Mouse (Mus musculus): ENCODE measurements around the gene Ctsz. TPM values are rescaled to one million over a fixed set of nuclear protein-coding genes. Genes with fewer than 3 reads are reported as not detected.

Ctsz gene
- polyA plus RNA-seq, 1 experiment from 2014 or later: 226 TPM

DNA sequence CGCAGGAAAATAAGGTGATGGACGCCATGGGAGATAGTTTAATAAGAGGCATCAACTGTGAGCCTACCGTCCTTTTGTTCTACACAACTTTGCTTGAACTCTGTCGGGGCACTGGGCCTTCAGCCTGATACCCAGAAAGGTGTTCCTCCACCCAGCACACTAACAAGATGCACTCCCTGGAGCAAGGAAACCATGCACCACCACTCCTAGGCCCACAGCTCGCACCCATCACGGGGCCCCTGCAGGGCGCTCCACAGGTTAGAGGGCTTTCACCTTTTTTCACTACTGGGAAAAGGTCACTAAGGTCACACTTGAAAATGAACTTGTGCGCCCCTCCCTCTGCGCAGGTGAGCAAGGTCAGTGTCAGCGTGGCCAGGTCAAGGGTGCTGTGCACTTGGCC, 24.5 kb upstream of the Ctsz start:
- peak overlapping the region; percentile 66 for H3K4me3 ChIP-seq
- H3K4me1 ChIP-seq: peaks cover 13% of the 10 kb centered on the region
- H3K27me3 ChIP-seq: no peaks in the 10 kb centered on the region
- 38% methylated on average over 10 of the region's 10 CpGs for WGBS
- H3K9ac ChIP-seq: peak overlapping the region; percentile 68
- peak overlapping the region; percentile 87 for H3K4me2 ChIP-seq
- H3K36me3 ChIP-seq: peaks cover 52% of the 10 kb centered on the region
- no peaks in the 10 kb centered on the region for H3K9me3 ChIP-seq
- H3K27ac ChIP-seq: peak overlapping the region; percentile 73
- no peak; the same call in 1 of the 2 replicates for ATAC-seq (ENCODE audit: insufficient number of reproducible peaks, low FRiP score, low TSS enrichment, low read depth)

DNA sequence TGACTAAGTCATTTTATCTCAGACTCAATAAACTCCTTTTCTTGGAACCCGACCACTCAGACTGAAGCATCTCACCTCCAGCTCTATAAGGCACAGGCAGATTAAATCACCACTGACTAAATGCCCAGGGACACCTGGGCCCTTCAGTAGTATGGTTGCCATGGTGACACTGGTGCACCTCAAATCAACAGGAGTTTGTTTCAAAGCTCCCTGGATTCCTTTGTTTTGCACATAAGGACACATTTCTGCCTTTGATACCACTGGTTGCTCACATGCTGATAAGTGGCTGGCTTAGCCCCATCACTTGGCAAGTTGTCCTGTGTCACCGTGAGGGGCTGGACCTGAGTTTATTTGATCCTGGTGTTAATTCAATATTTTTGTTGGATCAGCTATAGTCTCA, 20.5 kb upstream of the Ctsz start:
- no peak overlapping the region for H3K9ac ChIP-seq
- H3K4me1 ChIP-seq: peaks cover 13% of the 10 kb centered on the region
- no peak overlapping the region for H3K27ac ChIP-seq
- H3K9me3 ChIP-seq: no peaks in the 10 kb centered on the region
- H3K36me3 ChIP-seq: peaks cover 26% of the 10 kb centered on the region
- H3K27me3 ChIP-seq: no peaks in the 10 kb centered on the region
- ATAC-seq (ENCODE audit: insufficient number of reproducible peaks, low FRiP score, low TSS enrichment, low read depth): no peak
- 72% methylated on average over 2 of the region's 2 CpGs for WGBS
- H3K4me3 ChIP-seq: no peak overlapping the region
- no peak overlapping the region for H3K4me2 ChIP-seq

DNA sequence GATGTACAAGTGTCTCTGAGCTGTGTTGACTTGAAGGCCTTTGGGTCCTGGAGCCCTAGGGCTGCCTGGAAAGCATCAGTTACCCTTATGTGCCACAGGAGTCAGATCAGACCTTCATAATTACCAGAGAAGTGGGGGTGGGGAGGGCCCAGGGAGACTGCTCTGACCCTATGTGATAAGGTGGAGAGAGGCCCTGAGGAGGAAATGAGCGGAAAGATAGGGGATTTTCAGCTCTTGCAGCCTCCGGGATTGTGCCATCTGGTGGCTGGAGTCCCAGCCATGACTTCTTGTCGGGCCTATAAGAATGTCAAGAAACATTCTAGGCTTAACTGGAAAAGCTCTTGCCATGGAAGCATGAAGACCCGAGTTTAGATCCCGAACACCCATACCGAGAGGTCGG, 14.8 kb upstream of the Ctsz start:
- Histone ChIP-seq H3K4me1 (no peaks in the 10 kb centered on the region), H3K36me3 (no peaks in the 10 kb centered on the region), H3K27ac (no peak overlapping the region), H3K27me3 (no peaks in the 10 kb centered on the region), H3K4me2 (no peak overlapping the region), H3K9me3 (no peaks in the 10 kb centered on the region), H3K4me3 (no peak overlapping the region), H3K9ac (no peak overlapping the region)
- no peak for ATAC-seq (ENCODE audit: insufficient number of reproducible peaks, low FRiP score, low TSS enrichment, low read depth)
- 76% methylated on average over 7 of the region's 7 CpGs for WGBS

DNA sequence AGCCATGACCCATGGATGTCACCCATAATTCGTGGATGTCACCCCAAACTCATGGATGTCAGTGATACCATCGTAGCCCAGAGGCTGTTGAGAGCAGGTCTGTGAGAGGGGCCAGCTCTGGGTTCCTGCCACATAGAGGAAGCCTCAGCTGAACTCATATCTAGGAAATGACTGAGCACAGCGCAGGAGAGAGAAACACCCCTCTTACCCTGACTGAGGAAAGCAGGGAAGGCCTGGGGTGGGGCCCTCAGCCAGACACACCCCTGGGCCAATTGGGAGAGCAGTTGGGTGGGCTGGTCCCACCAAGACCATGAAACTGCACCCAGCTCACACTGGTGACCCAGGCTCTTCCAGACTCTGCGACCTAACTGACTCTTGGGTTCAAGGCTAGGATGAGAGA, 11.5 kb upstream of the Ctsz start, which contains the start of gene Tubb1:
Gene Tubb1, plus strand, starts transcription at position 343 of the 400 bp plus-strand sequence.
- no peak within 1 kb of the TSS for H3K4me2 ChIP-seq
- no peaks in the 10 kb centered on the region for H3K27me3 ChIP-seq
- no peaks in the 10 kb centered on the region for H3K4me1 ChIP-seq
- no peak within 1 kb of the TSS for H3K9ac ChIP-seq
- no peaks in the 10 kb centered on the region for H3K36me3 ChIP-seq
- 65% methylated on average over 4 of the region's 4 CpGs for WGBS
- ATAC-seq (ENCODE audit: insufficient number of reproducible peaks, low FRiP score, low TSS enrichment, low read depth): no peak
- no peak within 1 kb of the TSS for H3K4me3 ChIP-seq
- H3K9me3 ChIP-seq: no peaks in the 10 kb centered on the region
- no peak within 1 kb of the TSS for H3K27ac ChIP-seq

DNA sequence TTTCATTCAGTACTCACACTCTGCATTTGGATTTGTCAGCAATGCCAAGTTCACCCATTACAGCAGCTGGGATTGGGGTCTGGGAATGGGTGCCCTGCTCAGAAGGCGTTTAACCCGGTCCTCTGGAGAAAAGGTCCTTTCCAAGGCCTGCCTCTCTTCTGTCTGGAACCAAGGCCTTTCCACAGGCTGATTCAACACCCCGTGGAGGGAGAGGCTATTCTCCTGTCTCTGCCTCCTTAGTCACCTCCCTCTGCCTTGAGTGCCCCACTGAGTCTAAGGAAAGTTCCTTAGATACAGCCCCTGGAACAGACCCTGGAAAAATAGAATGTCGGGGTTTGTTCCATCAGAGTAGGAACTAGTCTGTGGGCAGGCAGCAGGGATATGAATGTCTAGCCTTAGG, 9.6 kb upstream of the Ctsz start:
- Histone ChIP-seq H3K9me3 (no peaks in the 10 kb centered on the region), H3K27ac (no peak overlapping the region), H3K9ac (no peak overlapping the region), H3K4me1 (no peaks in the 10 kb centered on the region), H3K4me3 (no peak overlapping the region), H3K4me2 (no peak overlapping the region), H3K36me3 (no peaks in the 10 kb centered on the region), H3K27me3 (no peaks in the 10 kb centered on the region)
- WGBS: 88% methylated on average over 4 of the region's 4 CpGs
- ATAC-seq (ENCODE audit: insufficient number of reproducible peaks, low FRiP score, low TSS enrichment, low read depth): no peak

DNA sequence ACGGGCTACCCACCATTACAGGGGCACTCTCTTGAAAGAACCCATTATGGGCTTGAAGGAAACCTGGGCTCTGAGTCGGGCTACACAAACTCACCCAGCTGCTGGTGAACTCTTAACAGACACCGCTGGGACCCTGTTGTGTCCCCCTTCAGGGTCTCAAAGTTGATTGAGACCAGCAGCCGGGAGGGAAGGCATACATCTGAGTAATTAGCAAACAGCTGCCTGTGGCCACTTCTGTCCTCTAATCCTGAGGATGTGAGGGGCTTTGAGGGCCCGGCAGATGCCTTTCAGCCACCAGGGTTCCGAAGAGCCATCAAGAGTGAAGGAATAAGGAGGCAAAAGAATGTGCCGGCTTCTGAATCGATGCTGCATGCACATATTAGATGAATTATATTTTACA, 8.1 kb upstream of the Ctsz start:
- no peak for ATAC-seq (ENCODE audit: insufficient number of reproducible peaks, low FRiP score, low TSS enrichment, low read depth)
- H3K27ac ChIP-seq: 0 out of 2 replicates have a peak overlapping the region, but pooled peaks have one; percentile 13
- no peaks in the 10 kb centered on the region for H3K27me3 ChIP-seq
- H3K4me1 ChIP-seq: peaks cover 9% of the 10 kb centered on the region; the same call in 1 of the 2 replicates
- no peaks in the 10 kb centered on the region for H3K9me3 ChIP-seq
- H3K9ac ChIP-seq: no peak overlapping the region
- H3K4me2 ChIP-seq: no peak overlapping the region
- no peaks in the 10 kb centered on the region for H3K36me3 ChIP-seq
- 49% methylated on average over 8 of the region's 8 CpGs for WGBS
- H3K4me3 ChIP-seq: no peak overlapping the region

DNA sequence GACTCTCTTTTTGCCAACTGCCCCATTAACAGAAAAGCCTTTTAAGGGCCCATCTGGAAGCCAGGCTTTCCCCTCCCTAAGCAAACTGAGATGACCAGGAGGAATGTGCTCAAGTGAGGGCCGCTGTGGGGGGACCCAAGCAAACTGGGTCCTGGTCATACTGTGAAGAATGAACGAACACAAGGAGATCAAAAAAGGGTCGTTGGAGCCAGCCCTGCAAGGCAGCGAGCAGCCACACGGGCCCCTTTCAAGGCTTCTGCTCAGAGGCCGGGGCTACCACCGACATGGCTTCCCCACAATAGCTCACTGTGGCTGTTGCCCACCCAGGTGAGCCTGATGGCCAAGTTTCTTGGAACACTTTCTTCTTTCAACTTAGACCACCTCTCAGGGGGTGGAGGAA, 7.7 kb upstream of the Ctsz start:
- H3K4me1 ChIP-seq: peaks cover 9% of the 10 kb centered on the region; the same call in 1 of the 2 replicates
- no peaks in the 10 kb centered on the region for H3K36me3 ChIP-seq
- H3K27me3 ChIP-seq: no peaks in the 10 kb centered on the region
- 0 out of 2 replicates have a peak, but pooled peaks have one; percentile 55 for ATAC-seq (ENCODE audit: insufficient number of reproducible peaks, low FRiP score, low TSS enrichment, low read depth)
- no peak overlapping the region for H3K4me3 ChIP-seq
- 25% methylated on average over 7 of the region's 7 CpGs for WGBS
- no peak overlapping the region for H3K4me2 ChIP-seq
- H3K27ac ChIP-seq: 0 out of 2 replicates have a peak overlapping the region, but pooled peaks have one; percentile 11
- no peaks in the 10 kb centered on the region for H3K9me3 ChIP-seq
- no peak overlapping the region for H3K9ac ChIP-seq

DNA sequence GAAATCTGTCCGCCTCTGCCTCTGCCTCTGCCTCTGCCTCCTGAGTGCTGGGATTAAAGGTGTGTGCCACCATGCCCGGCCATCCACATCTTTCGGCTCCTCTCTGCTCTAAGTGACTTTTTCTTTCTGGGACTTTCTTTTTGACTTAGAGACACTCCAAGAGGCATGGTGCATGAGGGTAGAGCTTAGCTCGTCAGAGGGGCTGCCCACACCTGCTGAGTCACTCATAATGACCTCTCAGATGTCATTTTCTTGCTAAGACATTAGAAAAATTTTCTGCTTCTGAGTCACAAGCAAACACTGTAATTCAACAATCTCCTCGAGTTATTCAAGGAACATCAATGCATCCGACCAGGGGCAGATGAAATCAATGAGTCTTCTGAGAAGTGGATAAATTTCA, 6.2 kb upstream of the Ctsz start:
- WGBS: 78% methylated on average over 6 of the region's 6 CpGs
- Histone ChIP-seq H3K4me3 (no peak overlapping the region), H3K4me2 (no peak overlapping the region), H3K27me3 (no peaks in the 10 kb centered on the region), H3K27ac (no peak overlapping the region), H3K9ac (no peak overlapping the region), H3K36me3 (no peaks in the 10 kb centered on the region), H3K9me3 (no peaks in the 10 kb centered on the region), H3K4me1 (peaks cover 9% of the 10 kb centered on the region; the same call in 1 of the 2 replicates)
- ATAC-seq (ENCODE audit: insufficient number of reproducible peaks, low FRiP score, low TSS enrichment, low read depth): no peak

DNA sequence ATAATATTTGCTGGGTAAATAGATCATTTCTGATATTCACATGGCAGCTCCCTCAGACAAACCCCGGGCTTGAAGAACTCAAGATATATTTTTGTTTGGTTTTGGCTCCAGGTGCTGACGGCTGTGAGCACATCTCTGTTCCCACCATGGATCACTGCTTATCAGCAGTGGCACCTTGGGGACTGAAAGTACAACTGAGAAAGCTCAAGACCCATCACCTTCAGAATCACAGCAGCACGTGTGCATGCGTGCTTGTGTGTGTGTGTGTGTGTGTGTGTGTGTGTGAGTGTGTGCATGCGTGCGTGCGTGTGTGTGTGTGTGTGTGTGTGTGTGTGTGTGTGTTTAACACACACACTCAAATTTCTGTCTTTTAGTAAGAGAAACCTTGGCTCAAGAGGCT, 5.5 kb upstream of the Ctsz start:
- no peak for ATAC-seq (ENCODE audit: insufficient number of reproducible peaks, low FRiP score, low TSS enrichment, low read depth)
- no peaks in the 10 kb centered on the region for H3K9me3 ChIP-seq
- 85% methylated on average over 7 of the region's 7 CpGs for WGBS
- no peaks in the 10 kb centered on the region for H3K27me3 ChIP-seq
- no peak overlapping the region for H3K27ac ChIP-seq
- H3K4me3 ChIP-seq: no peak overlapping the region
- H3K4me1 ChIP-seq: peaks cover 13% of the 10 kb centered on the region; the same call in 1 of the 2 replicates
- no peaks in the 10 kb centered on the region for H3K36me3 ChIP-seq
- H3K4me2 ChIP-seq: no peak overlapping the region
- H3K9ac ChIP-seq: no peak overlapping the region

DNA sequence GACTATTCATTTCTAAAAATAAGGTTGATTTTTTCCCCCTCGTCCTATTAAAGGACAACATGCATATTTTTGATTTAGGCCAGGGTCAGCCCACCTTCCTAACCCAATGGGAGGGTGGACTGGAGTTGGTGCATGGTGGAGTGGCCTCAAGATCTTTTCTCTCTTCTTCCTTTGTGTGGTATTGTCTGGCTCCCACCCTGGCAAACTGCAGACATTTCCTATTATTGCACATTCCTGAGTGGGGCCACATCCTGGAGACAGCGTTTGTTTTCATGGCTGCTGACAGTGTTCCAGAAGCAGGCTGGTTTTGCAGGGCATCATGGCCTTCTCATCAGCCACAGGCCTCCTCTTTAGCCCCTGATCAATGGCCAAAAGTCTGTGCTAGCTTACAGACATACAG, 4.2 kb upstream of the Ctsz start:
- H3K27me3 ChIP-seq: no peaks in the 10 kb centered on the region
- no peaks in the 10 kb centered on the region for H3K36me3 ChIP-seq
- no peak overlapping the region for H3K4me2 ChIP-seq
- 44% methylated on average over 2 of the region's 2 CpGs for WGBS
- no peaks in the 10 kb centered on the region for H3K9me3 ChIP-seq
- no peak overlapping the region for H3K9ac ChIP-seq
- no peak overlapping the region for H3K4me3 ChIP-seq
- H3K4me1 ChIP-seq: peaks cover 26% of the 10 kb centered on the region
- no peak overlapping the region for H3K27ac ChIP-seq
- ATAC-seq (ENCODE audit: insufficient number of reproducible peaks, low FRiP score, low TSS enrichment, low read depth): no peak; the same call in 1 of the 2 replicates

DNA sequence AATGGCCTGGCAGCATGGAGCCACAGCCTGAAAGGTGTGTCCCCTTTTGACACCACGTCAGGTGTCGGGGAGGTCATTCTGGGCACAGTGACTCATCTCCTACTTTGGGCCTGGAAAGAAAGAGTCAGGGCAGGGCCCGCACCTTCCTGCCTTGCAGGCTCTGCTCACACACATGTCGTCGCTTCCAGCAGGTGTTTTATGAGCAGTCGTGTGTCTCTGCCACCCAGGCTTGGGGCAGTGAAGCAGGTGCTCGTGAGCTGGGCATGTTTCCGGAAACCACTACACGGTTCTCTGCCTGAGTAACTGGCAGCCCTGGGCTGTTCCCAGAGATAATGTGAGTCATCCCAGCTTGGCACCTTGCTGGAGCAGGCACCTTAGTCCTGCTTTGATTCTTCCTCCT, 3.6 kb upstream of the Ctsz start:
- no peak overlapping the region for H3K4me3 ChIP-seq
- no peaks in the 10 kb centered on the region for H3K36me3 ChIP-seq
- no peak for ATAC-seq (ENCODE audit: insufficient number of reproducible peaks, low FRiP score, low TSS enrichment, low read depth)
- 44% methylated on average over 9 of the region's 9 CpGs for WGBS
- no peak overlapping the region for H3K9ac ChIP-seq
- no peaks in the 10 kb centered on the region for H3K9me3 ChIP-seq
- H3K27ac ChIP-seq: 0 out of 2 replicates have a peak overlapping the region, but pooled peaks have one; percentile 38
- H3K4me2 ChIP-seq: no peak overlapping the region
- peaks cover 32% of the 10 kb centered on the region for H3K4me1 ChIP-seq
- no peaks in the 10 kb centered on the region for H3K27me3 ChIP-seq

DNA sequence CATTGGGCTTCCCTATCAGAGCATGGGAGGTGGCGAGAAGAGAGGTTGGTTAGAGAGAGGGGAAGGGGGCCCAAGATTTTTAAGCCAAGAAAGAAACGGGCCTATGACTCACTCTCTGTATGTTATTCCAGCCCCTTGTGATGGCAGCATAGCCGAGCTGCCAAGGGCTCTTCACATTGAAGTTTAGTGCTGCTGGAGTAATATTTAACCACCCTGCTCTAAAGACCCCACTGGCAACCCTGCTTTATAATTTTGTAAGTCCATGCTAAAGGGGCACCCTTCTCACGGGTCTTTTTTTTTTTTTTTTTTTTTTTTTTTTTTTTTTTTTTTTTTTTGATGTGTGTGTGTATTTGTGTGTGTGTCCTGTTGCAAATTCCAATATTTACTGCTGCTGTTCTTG, 3.1 kb upstream of the Ctsz start:
- H3K4me2 ChIP-seq: no peak overlapping the region
- H3K9me3 ChIP-seq: no peaks in the 10 kb centered on the region
- H3K27me3 ChIP-seq: no peaks in the 10 kb centered on the region
- H3K4me3 ChIP-seq: no peak overlapping the region
- H3K36me3 ChIP-seq: no peaks in the 10 kb centered on the region
- H3K27ac ChIP-seq: no peak overlapping the region
- WGBS: 67% methylated on average over 4 of the region's 4 CpGs
- H3K9ac ChIP-seq: no peak overlapping the region
- ATAC-seq (ENCODE audit: insufficient number of reproducible peaks, low FRiP score, low TSS enrichment, low read depth): no peak
- H3K4me1 ChIP-seq: peaks cover 37% of the 10 kb centered on the region

DNA sequence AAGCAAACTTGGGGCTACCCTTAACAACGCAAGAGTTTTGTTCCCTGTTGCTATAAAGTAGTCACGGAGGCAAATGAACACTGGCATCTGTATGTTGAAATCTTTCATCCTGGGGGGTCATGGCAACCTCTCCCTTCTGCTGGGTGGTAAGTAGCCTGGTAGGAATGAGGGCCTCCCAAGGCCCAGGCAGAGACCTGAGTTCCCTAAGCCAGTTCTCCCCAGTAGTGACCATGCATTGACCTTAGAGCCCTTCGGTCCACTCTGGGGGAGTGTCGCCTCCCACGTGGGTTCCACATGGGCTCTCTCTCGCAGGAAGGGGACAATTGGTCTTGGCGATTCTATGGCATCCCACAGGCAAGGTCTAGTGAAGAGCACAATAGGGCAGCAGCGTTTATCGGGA, 1.1 kb upstream of the Ctsz start:
- H3K4me2 ChIP-seq: no peak overlapping the region
- H3K9me3 ChIP-seq: no peaks in the 10 kb centered on the region
- peaks cover 40% of the 10 kb centered on the region for H3K4me1 ChIP-seq
- no peaks in the 10 kb centered on the region for H3K27me3 ChIP-seq
- peaks cover 6% of the 10 kb centered on the region; the same call in 1 of the 2 replicates for H3K36me3 ChIP-seq
- ATAC-seq (ENCODE audit: insufficient number of reproducible peaks, low FRiP score, low TSS enrichment, low read depth): no peak
- H3K4me3 ChIP-seq: no peak overlapping the region
- no peak overlapping the region for H3K27ac ChIP-seq
- 86% methylated on average over 9 of the region's 9 CpGs for WGBS
- no peak overlapping the region for H3K9ac ChIP-seq

Data from limb, embryonic 15.5 days (tissue).